Mouse (Mus musculus) forebrain, embryonic 11.5 days (tissue): ENCODE results near the gene Mcu. TPM values are rescaled to one million over a fixed set of nuclear protein-coding genes. Genes with fewer than 3 reads are reported as not detected.

Experiments
- ATAC-seq: fragments of 200-750 bp; cut with Nextera tagmentation; replicated peaks from 2 replicates; pipeline ENCODE4 v1.8.0; 2017; ENCODE audit warnings: moderate TSS enrichment; ENCODE audit not compliant: low FRiP score
- DNase-seq: peaks from one replicate; pipeline ENCODE4 v3.0.0-alpha.2; 2017; ENCODE audit warnings: low spot score
- H3K27ac ChIP-seq: fragments of 300-500 bp; sonication (generic); 2 replicates; pipeline ENCODE4 v1.5.1; 2014; ENCODE audit warnings: low read depth, low read length
- H3K27me3 ChIP-seq: fragments of 300-500 bp; sonication (generic); 2 replicates; pipeline ENCODE4 v1.6.1; 2014; ENCODE audit warnings: mild to moderate bottlenecking, low read length, mixed read lengths; ENCODE audit not compliant: control insufficient read depth, insufficient read depth
- H3K36me3 ChIP-seq: fragments of 300-500 bp; sonication (generic); 2 replicates; pipeline ENCODE4 v1.6.1; 2014; ENCODE audit warnings: mild to moderate bottlenecking, low read length, moderate library complexity, mixed read lengths; ENCODE audit not compliant: control insufficient read depth, insufficient read depth
- H3K4me1 ChIP-seq: fragments of 300-500 bp; sonication (generic); replicated peaks from 2 replicates; pipeline ENCODE4 v1.6.1; 2014; ENCODE audit warnings: low read length, mixed read lengths; ENCODE audit not compliant: control insufficient read depth, insufficient read depth
- H3K4me2 ChIP-seq: fragments of 300-500 bp; sonication (generic); 2 replicates; pipeline ENCODE4 v1.6.1; 2014; ENCODE audit warnings: low read depth, mild to moderate bottlenecking, low read length, moderate library complexity, mixed read lengths; ENCODE audit not compliant: severe bottlenecking
- H3K4me3 ChIP-seq: fragments of 300-500 bp; sonication (generic); 2 replicates; pipeline ENCODE4 v1.5.1; 2014; ENCODE audit warnings: low read depth, low read length
- H3K9ac ChIP-seq: fragments of 300-500 bp; sonication (generic); 2 replicates; pipeline ENCODE4 v1.6.1; 2014; ENCODE audit warnings: low read length
- H3K9me3 ChIP-seq: fragments of 300-500 bp; sonication (generic); 2 replicates; pipeline ENCODE4 v1.6.1; 2016; ENCODE audit warnings: low read length, mixed read lengths; ENCODE audit not compliant: control insufficient read depth
- WGBS: fragments of 180-500 bp; shearing (Covaris S2); extraction: QIAGEN DNeasy Blood & Tissue Kit; methylation state at CpG from one replicate; pipeline ENCODE4 v1.1.7; 2014; 5-methylcytosine and 5-hydroxymethylcytosine counted together
- polyA plus RNA-seq: library from polyadenylated mRNA; unstranded; fragments of >200 nt; fragmentation: Nextera tagmentation; extraction: Ambion mirVana; gene quantifications from 2 replicates; pipeline ENCODE4 v1.2.1, GENCODE M21; 2014

The Mcu gene
- polyA plus RNA-seq, 1 experiment from 2014 or later = 22.3 TPM

GRCm38 (mm10) chr10:59642659-59643377 lies 26.3 kb upstream of the Mcu start:
- DNase-seq (no peak), ATAC-seq (no peak)
- no peak overlapping the region for H3K4me2 ChIP-seq
- H3K9ac ChIP-seq = no peak overlapping the region
- H3K27me3 ChIP-seq = no peaks in the 10 kb centered on the region
- no peaks in the 10 kb centered on the region for H3K9me3 ChIP-seq
- 81% methylated on average over 8 of the region's 8 CpGs for WGBS
- H3K4me1 ChIP-seq = no peaks in the 10 kb centered on the region; the same call in 1 of the 2 replicates
- no peaks in the 10 kb centered on the region for H3K36me3 ChIP-seq
- no peak overlapping the region for H3K27ac ChIP-seq
- H3K4me3 ChIP-seq = no peak overlapping the region

DNA sequence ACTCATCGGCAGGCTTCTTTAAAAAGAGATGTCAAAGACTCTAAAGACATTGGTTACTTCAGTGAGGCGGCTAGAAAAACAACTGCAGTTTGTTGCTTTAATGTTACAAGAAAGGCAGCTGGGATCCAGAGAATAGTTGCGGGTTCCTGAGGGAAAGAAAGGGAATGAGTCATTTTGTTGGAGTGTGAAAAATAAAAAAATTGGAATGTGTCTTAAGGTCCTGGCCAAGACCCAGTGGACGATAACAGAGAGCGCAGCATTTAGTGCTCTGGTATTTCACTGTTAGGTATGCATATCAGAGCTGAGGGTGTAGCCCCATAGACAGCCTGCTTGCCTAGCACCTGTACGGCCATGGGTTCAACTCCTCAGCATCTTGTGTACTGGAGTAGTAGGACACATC lies 22.1 kb upstream of the Mcu start:
- Histone ChIP-seq H3K36me3 (no peaks in the 10 kb centered on the region), H3K9ac (no peak overlapping the region), H3K4me3 (no peak overlapping the region), H3K9me3 (no peaks in the 10 kb centered on the region), H3K27me3 (no peaks in the 10 kb centered on the region), H3K27ac (no peak overlapping the region), H3K4me1 (no peaks in the 10 kb centered on the region; the same call in 1 of the 2 replicates), H3K4me2 (no peak overlapping the region)
- no peak for ATAC-seq
- 82% methylated on average over 6 of the region's 6 CpGs for WGBS
- DNase-seq = no peak

- Histone ChIP-seq H3K4me1 (no peaks in the 10 kb centered on the region; the same call in 1 of the 2 replicates), H3K4me2 (no peak overlapping the region), H3K36me3 (no peaks in the 10 kb centered on the region), H3K4me3 (no peak overlapping the region), H3K9ac (no peak overlapping the region), H3K27me3 (no peaks in the 10 kb centered on the region), H3K9me3 (no peaks in the 10 kb centered on the region), H3K27ac (no peak overlapping the region)
- 85% methylated on average over 7 of the region's 7 CpGs for WGBS
- DNase-seq (no peak), ATAC-seq (no peak)
Observed at GRCm38 (mm10) chr10:59637596-59638124, 21.2 kb upstream of the Mcu start.

DNA sequence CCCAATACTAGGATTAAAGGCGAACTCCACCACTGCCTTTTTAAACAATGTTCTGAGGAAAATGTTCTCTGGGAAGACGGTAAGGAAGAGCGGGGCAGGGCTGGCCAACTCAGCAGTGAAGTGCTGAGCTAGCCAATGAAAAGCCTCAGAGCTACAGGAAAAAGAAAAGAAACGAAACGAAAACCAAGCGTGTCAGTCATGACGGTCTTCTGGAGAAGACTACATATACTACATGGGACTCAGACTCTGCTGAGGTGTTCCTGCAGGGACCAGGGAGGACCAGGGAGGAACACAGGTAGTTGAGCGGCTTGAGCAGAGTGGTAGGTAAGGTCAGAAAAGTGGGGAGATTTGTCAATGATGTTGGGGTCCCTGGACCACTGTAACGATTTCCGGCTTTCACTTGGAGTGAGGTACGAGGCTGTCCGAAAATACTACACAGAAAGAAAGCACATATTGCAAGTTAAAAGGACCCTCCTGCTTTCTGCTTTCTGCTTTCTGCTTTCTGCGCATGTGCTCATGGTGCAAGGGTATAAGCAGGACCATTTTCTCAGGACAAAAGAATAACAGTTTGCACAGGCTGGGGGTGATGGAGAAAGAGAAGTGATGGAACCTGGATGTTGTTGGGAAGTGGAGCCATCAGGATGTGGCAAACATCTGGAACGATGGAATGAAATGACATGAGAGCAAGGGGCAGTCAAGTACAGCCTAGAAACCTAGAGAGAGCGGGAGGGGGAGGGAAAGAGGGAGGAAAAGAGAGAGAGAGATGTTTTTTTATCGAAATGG lies 20.4 kb upstream of the Mcu start:
- Histone ChIP-seq H3K4me3 (no peak overlapping the region), H3K9me3 (no peaks in the 10 kb centered on the region), H3K27me3 (no peaks in the 10 kb centered on the region), H3K27ac (no peak overlapping the region), H3K4me1 (no peaks in the 10 kb centered on the region; the same call in 1 of the 2 replicates), H3K9ac (no peak overlapping the region), H3K4me2 (no peak overlapping the region), H3K36me3 (no peaks in the 10 kb centered on the region)
- DNase-seq (no peak), ATAC-seq (no peak)
- WGBS = 81% methylated on average over 16 of the region's 16 CpGs

DNA sequence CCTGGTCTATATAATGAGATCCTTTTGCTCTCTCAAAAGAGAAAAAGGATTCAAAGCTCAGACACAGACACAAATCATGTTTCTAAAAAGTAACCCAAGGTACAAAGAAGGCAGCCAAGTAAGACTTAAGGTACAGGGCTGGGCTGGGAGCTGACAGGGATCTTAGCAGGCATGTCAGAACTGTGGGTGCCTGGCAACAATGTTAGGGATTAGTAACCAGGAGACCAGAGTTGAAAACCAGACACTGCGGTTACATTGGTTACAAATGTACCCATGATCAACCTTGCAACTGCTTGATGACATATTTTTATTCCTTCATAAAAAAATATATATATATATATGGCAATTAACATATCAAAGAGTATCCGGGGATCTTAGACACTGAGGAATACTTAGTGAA lies 19.6 kb upstream of the Mcu start:
- 74% methylated on average over 2 of the region's 2 CpGs for WGBS
- no peaks in the 10 kb centered on the region; the same call in 1 of the 2 replicates for H3K4me1 ChIP-seq
- no peaks in the 10 kb centered on the region for H3K36me3 ChIP-seq
- DNase-seq = no peak
- H3K9ac ChIP-seq = no peak overlapping the region
- no peak overlapping the region for H3K4me2 ChIP-seq
- no peak for ATAC-seq
- H3K27ac ChIP-seq = no peak overlapping the region
- no peaks in the 10 kb centered on the region for H3K9me3 ChIP-seq
- no peak overlapping the region for H3K4me3 ChIP-seq
- H3K27me3 ChIP-seq = no peaks in the 10 kb centered on the region

- Histone ChIP-seq H3K27me3 (no peaks in the 10 kb centered on the region), H3K36me3 (no peaks in the 10 kb centered on the region), H3K4me3 (no peak overlapping the region), H3K4me1 (no peaks in the 10 kb centered on the region), H3K9me3 (no peaks in the 10 kb centered on the region), H3K4me2 (no peak overlapping the region), H3K9ac (no peak overlapping the region), H3K27ac (no peak overlapping the region)
- DNase-seq (no peak), ATAC-seq (no peak)
- WGBS = 84% methylated on average over 4 of the region's 4 CpGs
Observed at GRCm38 (mm10) chr10:59629506-59629782, 13.0 kb upstream of the Mcu start.

DNA sequence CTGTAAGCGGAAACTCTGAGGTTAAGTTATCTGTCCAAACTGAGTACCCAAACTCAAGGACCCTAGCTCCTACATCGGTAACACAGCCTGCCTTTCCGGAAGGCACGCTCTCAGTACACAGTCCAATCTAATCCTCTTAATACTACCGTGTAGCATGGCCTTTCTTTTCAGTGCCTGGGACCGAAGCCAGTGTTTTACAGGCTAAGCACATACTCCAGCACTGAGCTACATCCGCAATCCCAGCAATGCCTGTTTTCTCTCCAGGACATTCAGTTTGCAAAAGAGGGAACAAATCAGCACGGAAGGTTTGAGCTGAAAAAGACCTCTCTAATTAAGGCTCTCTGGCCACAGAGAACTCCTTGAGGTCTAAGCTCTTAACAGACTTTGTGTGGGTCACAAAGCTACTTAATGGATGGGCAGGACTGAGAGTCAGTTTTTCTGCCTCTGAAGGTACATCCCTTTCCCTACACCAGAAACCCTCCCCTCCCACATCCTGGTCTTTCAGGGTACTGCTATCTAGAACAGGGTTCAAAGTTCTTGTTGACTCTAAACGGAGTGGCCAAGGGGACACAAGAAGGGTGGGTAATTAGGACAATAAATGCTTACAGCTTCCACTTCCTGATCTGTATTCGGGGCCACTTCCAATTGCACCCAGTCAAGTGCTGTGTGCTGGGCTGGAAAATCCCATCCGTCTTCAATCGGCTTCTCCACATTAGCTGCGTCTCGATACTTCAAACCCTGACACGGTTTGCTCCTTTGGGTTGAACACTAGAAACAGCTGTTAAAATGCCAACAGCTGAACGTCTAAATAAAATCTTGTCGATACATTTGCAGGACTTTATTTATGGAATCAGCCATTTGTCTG lies 12.4 kb upstream of the Mcu start:
- ATAC-seq (0 out of 2 replicates have a peak, but pooled peaks have one; percentile 56), DNase-seq (no peak)
- no peak overlapping the region for H3K9ac ChIP-seq
- WGBS = 45% methylated on average over 17 of the region's 17 CpGs
- H3K4me1 ChIP-seq = no peaks in the 10 kb centered on the region
- H3K4me3 ChIP-seq = no peak overlapping the region
- no peaks in the 10 kb centered on the region for H3K27me3 ChIP-seq
- no peak overlapping the region for H3K4me2 ChIP-seq
- no peaks in the 10 kb centered on the region for H3K9me3 ChIP-seq
- H3K36me3 ChIP-seq = no peaks in the 10 kb centered on the region
- no peak overlapping the region for H3K27ac ChIP-seq

GRCm38 (mm10) chr10:59623496-59623895 lies 7.0 kb upstream of the Mcu start:
- Histone ChIP-seq H3K4me2 (no peak overlapping the region), H3K9ac (no peak overlapping the region), H3K27ac (no peak overlapping the region), H3K36me3 (no peaks in the 10 kb centered on the region), H3K4me1 (no peaks in the 10 kb centered on the region), H3K4me3 (no peak overlapping the region), H3K9me3 (no peaks in the 10 kb centered on the region), H3K27me3 (no peaks in the 10 kb centered on the region)
- DNase-seq (no peak), ATAC-seq (no peak)
- 76% methylated on average over 5 of the region's 5 CpGs for WGBS
